Mouse (Mus musculus) heart, postnatal 0 days (tissue): Measurements from ENCODE around the gene Gm525. TPM values are rescaled to one million over a fixed set of nuclear protein-coding genes. Genes with fewer than 3 reads are reported as not detected.
"Not testable (repeated sequence)": the region's sequence is repeated elsewhere in the genome, so short reads cannot be mapped to it uniquely, and the experiment has no call there.

Experiments
- ATAC-seq: fragments of 200-750 bp; cut with Nextera tagmentation; 2 replicates; pipeline ENCODE4 v1.8.0; 2017; ENCODE audit warnings: low read depth, moderate number of reproducible peaks, moderate library complexity; ENCODE audit not compliant: insufficient read depth
- DNase-seq: peaks from one replicate; pipeline ENCODE4 v3.0.0-alpha.2; 2016; ENCODE audit warnings: low spot score
- H3K27ac ChIP-seq: fragments of 300-500 bp; sonication (generic); 2 replicates; pipeline ENCODE4 v1.5.1; 2014; ENCODE audit warnings: low read depth, mild to moderate bottlenecking
- H3K27me3 ChIP-seq: fragments of 300-500 bp; sonication (generic); 2 replicates; pipeline ENCODE4 v1.6.1; 2014; ENCODE audit warnings: low read length, mixed read lengths; ENCODE audit not compliant: control insufficient read depth, insufficient read depth
- H3K36me3 ChIP-seq: fragments of 300-500 bp; sonication (generic); replicated peaks from 2 replicates; pipeline ENCODE4 v1.6.1; 2014; ENCODE audit warnings: low read length, mixed read lengths; ENCODE audit not compliant: control insufficient read depth, insufficient read depth
- H3K4me1 ChIP-seq: fragments of 300-500 bp; sonication (generic); 2 replicates; pipeline ENCODE4 v1.6.1; 2014; ENCODE audit warnings: antibody characterized with exemption; ENCODE audit not compliant: control insufficient read depth, insufficient read depth
- H3K4me2 ChIP-seq: fragments of 300-500 bp; sonication (generic); 2 replicates; pipeline ENCODE4 v1.6.1; 2014; ENCODE audit warnings: low read depth, mild to moderate bottlenecking, low read length, moderate library complexity
- H3K4me3 ChIP-seq: fragments of 300-500 bp; sonication (generic); 2 replicates; pipeline ENCODE4 v1.5.1; 2014; ENCODE audit warnings: low read depth, low read length
- H3K9ac ChIP-seq: fragments of 300-500 bp; sonication (generic); replicated peaks from 2 replicates; pipeline ENCODE4 v1.6.1; 2014; ENCODE audit warnings: low read depth, low read length, mixed read lengths
- H3K9me3 ChIP-seq: fragments of 300-500 bp; sonication (generic); replicated peaks from 2 replicates; pipeline ENCODE4 v1.6.1; 2016; ENCODE audit warnings: low read length; ENCODE audit not compliant: control insufficient read depth
- CTCF ChIP-seq: IDR thresholded peaks from 2 replicates; pipeline ENCODE4 v1.5.1; 2016; ENCODE audit warnings: antibody characterized with exemption, control low read depth, low read depth
- EP300 ChIP-seq: IDR thresholded peaks from 2 replicates; pipeline ENCODE4 v1.6.1; 2016; ENCODE audit warnings: antibody characterized with exemption, low read depth
- WGBS: fragments of 180-500 bp; shearing (Covaris S2); extraction: QIAGEN DNeasy Blood & Tissue Kit; methylation state at CpG from one replicate; pipeline ENCODE4 v1.1.7; 2014; 5-methylcytosine and 5-hydroxymethylcytosine counted together
- polyA plus RNA-seq: library from polyadenylated mRNA; unstranded; fragments of >200 nt; fragmentation: Nextera tagmentation; extraction: Ambion mirVana; gene quantifications from 2 replicates; pipeline ENCODE4 v1.2.1, GENCODE M21; 2015
- total RNA-seq: library from RNA; depleted of rRNA; stranded (reverse); fragments of >200 nt; gene quantifications from 2 replicates; pipeline ENCODE4 v1.2.3, GENCODE M21; 2014; ENCODE audit warnings: low replicate concordance

The Gm525 gene
- total and polyA plus RNA-seq, 2 experiments from 2014 or later: not detected

- peak; percentile 70 for TF ChIP-seq CTCF
- no peak for TF ChIP-seq EP300
- no peaks in the 10 kb centered on the region for H3K9me3 ChIP-seq
- no peak overlapping the region for H3K4me3 ChIP-seq
- no peaks in the 10 kb centered on the region for H3K4me1 ChIP-seq
- ATAC-seq (no peak), DNase-seq (peak; percentile 35)
- H3K27ac ChIP-seq: no peak overlapping the region
- H3K27me3 ChIP-seq: no peaks in the 10 kb centered on the region
- H3K36me3 ChIP-seq: no peaks in the 10 kb centered on the region
- no peak overlapping the region for H3K9ac ChIP-seq
- no peak overlapping the region for H3K4me2 ChIP-seq
- WGBS: 33% methylated on average over 7 of the region's 7 CpGs
Measured at GRCm38 (mm10) chr11:89084601-89085000, 11.0 kb downstream of the Gm525 start.

DNA sequence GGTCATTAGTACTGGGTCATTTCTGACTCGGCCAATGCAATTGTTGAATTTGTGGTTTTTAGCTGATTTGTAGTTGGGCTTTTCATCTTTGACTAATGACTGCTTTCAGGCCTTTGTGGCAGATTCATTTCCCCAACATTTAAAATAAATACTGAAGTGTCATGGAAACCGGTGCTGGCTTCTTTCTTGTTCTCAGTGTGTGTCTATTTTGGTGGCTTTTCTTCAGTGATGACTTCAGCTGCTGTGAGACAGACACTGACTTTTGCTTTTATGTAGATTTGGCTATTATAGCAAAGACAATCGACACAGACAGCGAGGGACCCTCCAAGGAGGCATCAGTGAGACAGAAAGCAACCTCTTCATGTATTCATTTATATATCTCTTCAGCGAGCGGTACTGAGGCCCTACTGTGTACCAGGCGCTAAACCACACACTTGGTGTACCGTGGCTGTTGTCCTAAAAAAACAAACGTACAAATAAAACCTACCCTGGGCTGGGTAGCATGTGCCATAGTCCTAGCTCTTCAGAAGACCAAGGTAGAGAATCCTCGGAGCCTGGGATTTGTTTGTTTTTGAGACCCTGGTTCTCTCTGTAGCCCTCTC lies 12.7 kb downstream of the Gm525 start:
- 83% methylated on average over 10 of the region's 10 CpGs for WGBS
- H3K9ac ChIP-seq: no peak overlapping the region
- H3K4me1 ChIP-seq: no peaks in the 10 kb centered on the region
- no peak for DNase-seq
- H3K27ac ChIP-seq: no peak overlapping the region
- no peak overlapping the region for H3K4me2 ChIP-seq
- no peak for TF ChIP-seq EP300
- no peaks in the 10 kb centered on the region for H3K36me3 ChIP-seq
- no peaks in the 10 kb centered on the region for H3K9me3 ChIP-seq
- no peaks in the 10 kb centered on the region for H3K27me3 ChIP-seq
- no peak for ATAC-seq
- H3K4me3 ChIP-seq: no peak overlapping the region

GRCm38 (mm10) chr11:89088754-89089153 lies 15.1 kb downstream of the Gm525 start:
- WGBS: 89% methylated on average over 4 of the region's 4 CpGs
- Histone ChIP-seq H3K4me1 (no peaks in the 10 kb centered on the region), H3K27me3 (no peaks in the 10 kb centered on the region), H3K4me2 (no peak overlapping the region), H3K9me3 (no peaks in the 10 kb centered on the region), H3K9ac (no peak overlapping the region), H3K27ac (no peak overlapping the region), H3K4me3 (no peak overlapping the region), H3K36me3 (no peaks in the 10 kb centered on the region)
- no peak for TF ChIP-seq EP300
- no peak for TF ChIP-seq CTCF
- no peak for DNase-seq
- no peak for ATAC-seq

- not testable (repeated sequence) for H3K27me3 ChIP-seq, H3K4me2 ChIP-seq, DNase-seq, ATAC-seq, H3K4me1 ChIP-seq, H3K27ac ChIP-seq, H3K4me3 ChIP-seq, H3K36me3 ChIP-seq, H3K9me3 ChIP-seq, H3K9ac ChIP-seq
- WGBS: 90% methylated on average over 6 of the region's 7 CpGs
Measured at GRCm38 (mm10) chr11:89090359-89090758, 16.7 kb downstream of the Gm525 start.

DNA sequence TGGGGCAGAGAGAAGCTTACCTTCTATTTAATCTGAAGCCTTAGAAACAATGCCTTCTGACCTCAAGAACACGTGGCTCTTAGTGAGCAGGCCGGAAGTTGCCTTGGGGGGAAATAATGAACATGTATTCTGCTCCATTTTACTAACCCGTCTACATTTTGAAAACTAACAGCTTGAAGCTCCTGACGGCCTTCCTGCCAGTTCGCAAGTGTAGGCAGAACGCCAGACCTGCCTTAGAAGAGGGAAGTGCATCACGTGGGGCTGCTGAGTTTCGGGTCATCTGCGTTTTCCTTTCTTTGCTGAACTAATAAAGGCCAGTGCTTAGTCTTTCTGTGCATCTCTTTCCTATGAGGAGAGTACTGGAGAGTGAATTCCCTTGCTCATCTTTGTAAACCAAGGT lies 19.1 kb downstream of the Gm525 start:
- Histone ChIP-seq H3K9me3 (no peaks in the 10 kb centered on the region), H3K4me1 (no peaks in the 10 kb centered on the region), H3K27me3 (no peaks in the 10 kb centered on the region), H3K4me3 (no peak overlapping the region), H3K9ac (no peak overlapping the region), H3K27ac (no peak overlapping the region), H3K36me3 (no peaks in the 10 kb centered on the region), H3K4me2 (no peak overlapping the region)
- DNase-seq (no peak), ATAC-seq (peak; percentile 27; the same call in 1 of the 2 replicates)
- WGBS: 37% methylated on average over 9 of the region's 9 CpGs
- no peak for TF ChIP-seq CTCF
- no peak for TF ChIP-seq EP300

DNA sequence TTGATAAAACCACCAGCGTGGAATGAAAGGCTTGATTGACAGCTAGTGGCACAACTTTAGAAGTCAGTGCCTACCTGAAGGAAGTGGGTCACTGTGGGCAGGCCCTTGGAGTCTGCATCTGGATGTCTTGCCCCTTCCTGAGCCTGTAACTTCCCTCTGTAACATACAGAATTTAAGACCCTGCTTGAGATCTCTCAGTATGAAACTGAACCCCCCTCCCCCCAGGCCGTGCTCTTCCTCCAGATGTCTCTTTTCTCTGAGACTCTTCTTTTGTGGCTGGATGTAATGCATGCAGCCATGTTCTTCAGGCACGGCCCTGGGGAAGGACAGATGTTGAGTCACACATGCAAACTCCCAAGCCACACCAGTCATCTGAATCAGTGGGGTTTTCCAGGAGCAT lies 21.7 kb downstream of the Gm525 start:
- H3K27ac ChIP-seq: no peak overlapping the region; the same call in 1 of the 2 replicates
- no peaks in the 10 kb centered on the region for H3K27me3 ChIP-seq
- no peaks in the 10 kb centered on the region for H3K36me3 ChIP-seq
- H3K9me3 ChIP-seq: no peaks in the 10 kb centered on the region
- no peak overlapping the region for H3K4me2 ChIP-seq
- no peaks in the 10 kb centered on the region for H3K4me1 ChIP-seq
- ATAC-seq (no peak), DNase-seq (no peak)
- 69% methylated on average over 3 of the region's 3 CpGs for WGBS
- TF ChIP-seq CTCF (no peak), EP300 (no peak)
- no peak overlapping the region for H3K4me3 ChIP-seq
- no peak overlapping the region for H3K9ac ChIP-seq

GRCm38 (mm10) chr11:89097292-89097691 lies 23.7 kb downstream of the Gm525 start:
- H3K27ac ChIP-seq, DNase-seq, H3K4me2 ChIP-seq, H3K36me3 ChIP-seq, H3K4me3 ChIP-seq, H3K4me1 ChIP-seq, H3K9me3 ChIP-seq, H3K27me3 ChIP-seq, H3K9ac ChIP-seq, ATAC-seq: not testable (repeated sequence)
- 88% methylated on average over 10 of the region's 10 CpGs for WGBS
